Mouse (Mus musculus): Measurements from ENCODE around the gene Fsd2. TPM values are rescaled to one million over a fixed set of nuclear protein-coding genes. Genes with fewer than 3 reads are reported as not detected.

The Fsd2 gene
- total and polyA plus RNA-seq, 2 experiments from 2014 or later = 93.7 to 99.0 TPM

GRCm38 (mm10) chr7:81541924-81542524 is 24.7 kb downstream of the Fsd2 start:
- Histone ChIP-seq H3K27ac (ENCODE audit: low read depth) (no peak overlapping the region), H3K27me3 (ENCODE audit: control insufficient read depth, insufficient read depth, low read length) (no peaks in the 10 kb centered on the region), H3K36me3 (replicated peaks; ENCODE audit: control insufficient read depth, insufficient read depth, low read length) (peaks cover 88% of the 10 kb centered on the region), H3K4me2 (ENCODE audit: low read depth, low read length) (no peak overlapping the region), H3K4me3 (ENCODE audit: low read depth, low read length) (no peak overlapping the region), H3K9me3 (replicated peaks; ENCODE audit: control insufficient read depth, low read length) (no peaks in the 10 kb centered on the region), H3K9ac (replicated peaks; ENCODE audit: low read depth, low read length) (no peak overlapping the region), H3K4me1 (ENCODE audit: control insufficient read depth, insufficient read depth) (no peaks in the 10 kb centered on the region)
- ATAC-seq (ENCODE audit: insufficient read depth, low read depth) (no peak), DNase-seq (ENCODE audit: low spot score) (no peak)
- WGBS = 78% methylated on average over 7 of the region's 7 CpGs
- TF ChIP-seq CTCF (IDR thresholded peaks at IDR 0.05; ENCODE audit: low read depth) = no peak
- TF ChIP-seq EP300 (IDR thresholded peaks at IDR 0.05; ENCODE audit: low read depth) = no peak

- TF ChIP-seq CTCF (IDR thresholded peaks at IDR 0.05; ENCODE audit: low read depth) (no peak), EP300 (IDR thresholded peaks at IDR 0.05; ENCODE audit: low read depth) (no peak)
- Histone ChIP-seq H3K4me2 (ENCODE audit: low read depth, low read length) (no peak overlapping the region), H3K27me3 (ENCODE audit: control insufficient read depth, insufficient read depth, low read length) (no peaks in the 10 kb centered on the region), H3K27ac (ENCODE audit: low read depth) (no peak overlapping the region), H3K4me3 (ENCODE audit: low read depth, low read length) (no peak overlapping the region), H3K4me1 (ENCODE audit: control insufficient read depth, insufficient read depth) (no peaks in the 10 kb centered on the region), H3K36me3 (replicated peaks; ENCODE audit: control insufficient read depth, insufficient read depth, low read length) (peaks cover 90% of the 10 kb centered on the region), H3K9ac (replicated peaks; ENCODE audit: low read depth, low read length) (no peak overlapping the region), H3K9me3 (replicated peaks; ENCODE audit: control insufficient read depth, low read length) (no peaks in the 10 kb centered on the region)
- no peak for ATAC-seq (ENCODE audit: insufficient read depth, low read depth)
- 70% methylated on average over 1 of the region's 1 CpGs for WGBS
- DNase-seq (ENCODE audit: low spot score) = no peak
These were observed 25.7 kb downstream of the Fsd2 start for GRCm38 (mm10) chr7:81540999-81541398.

DNA sequence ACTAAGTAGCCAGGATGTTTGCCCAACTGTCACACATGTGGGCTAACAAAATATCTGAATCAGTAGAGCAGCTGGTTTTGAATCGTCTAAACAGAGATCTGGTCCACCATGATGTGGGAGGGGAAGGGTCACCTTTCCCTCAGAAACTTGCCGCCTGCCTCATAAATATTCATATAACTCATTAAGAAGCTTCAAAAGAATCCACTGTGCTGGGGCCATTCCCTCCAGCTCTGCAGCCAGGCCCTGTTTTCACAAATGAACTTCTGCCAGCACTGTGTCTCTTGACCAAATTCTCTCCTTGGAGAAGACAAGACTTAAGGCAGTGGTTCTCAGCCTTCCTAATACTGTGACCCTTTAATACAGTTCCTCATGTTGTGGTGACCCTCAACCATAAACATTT is 27.2 kb downstream of the Fsd2 start:
- ATAC-seq (ENCODE audit: insufficient read depth, low read depth) (no peak), DNase-seq (ENCODE audit: low spot score) (no peak)
- Histone ChIP-seq H3K4me3 (ENCODE audit: low read depth, low read length) (no peak overlapping the region), H3K9me3 (replicated peaks; ENCODE audit: control insufficient read depth, low read length) (no peaks in the 10 kb centered on the region), H3K36me3 (replicated peaks; ENCODE audit: control insufficient read depth, insufficient read depth, low read length) (peaks cover 90% of the 10 kb centered on the region), H3K27me3 (ENCODE audit: control insufficient read depth, insufficient read depth, low read length) (no peaks in the 10 kb centered on the region), H3K4me1 (ENCODE audit: control insufficient read depth, insufficient read depth) (no peaks in the 10 kb centered on the region), H3K4me2 (ENCODE audit: low read depth, low read length) (no peak overlapping the region), H3K27ac (ENCODE audit: low read depth) (no peak overlapping the region), H3K9ac (replicated peaks; ENCODE audit: low read depth, low read length) (no peak overlapping the region)
- WGBS = 31% methylated on average over 2 of the region's 2 CpGs
- TF ChIP-seq EP300 (IDR thresholded peaks at IDR 0.05; ENCODE audit: low read depth) (no peak), CTCF (IDR thresholded peaks at IDR 0.05; ENCODE audit: low read depth) (no peak)

DNA sequence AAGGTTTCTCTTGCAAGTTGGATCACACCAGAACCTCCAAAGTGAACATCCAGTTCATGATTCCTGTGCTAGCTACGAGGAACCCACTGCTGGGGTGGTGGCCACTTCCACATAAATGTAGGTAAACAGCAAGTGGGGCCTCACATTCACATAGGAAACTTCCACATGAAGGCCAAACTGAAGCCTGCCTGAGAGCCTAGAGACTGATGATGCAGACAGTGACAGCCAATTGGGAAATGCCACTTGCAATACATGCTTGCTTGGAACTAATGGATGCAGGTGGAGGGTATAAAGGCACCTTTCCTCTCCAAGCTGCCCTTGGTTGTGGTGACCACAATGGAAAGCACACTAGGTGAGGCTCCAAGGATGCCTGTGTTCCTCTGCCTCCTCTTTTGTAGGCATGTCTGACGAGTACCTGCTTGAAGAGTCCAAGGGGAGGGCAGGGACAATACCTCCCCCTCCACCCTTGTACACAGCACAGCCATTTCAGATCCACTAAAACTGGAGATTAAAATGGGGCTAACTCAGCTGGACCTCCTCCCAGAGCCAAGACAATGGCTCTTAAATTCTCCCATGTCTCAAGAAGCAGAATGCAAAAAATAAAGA is 28.6 kb downstream of the Fsd2 start:
- TF ChIP-seq CTCF (IDR thresholded peaks at IDR 0.05; ENCODE audit: low read depth) (no peak), EP300 (IDR thresholded peaks at IDR 0.05; ENCODE audit: low read depth) (no peak)
- WGBS = 70% methylated on average over 2 of the region's 2 CpGs
- Histone ChIP-seq H3K9ac (replicated peaks; ENCODE audit: low read depth, low read length) (no peak overlapping the region), H3K4me1 (ENCODE audit: control insufficient read depth, insufficient read depth) (no peaks in the 10 kb centered on the region), H3K4me2 (ENCODE audit: low read depth, low read length) (no peak overlapping the region), H3K36me3 (replicated peaks; ENCODE audit: control insufficient read depth, insufficient read depth, low read length) (peaks cover 93% of the 10 kb centered on the region), H3K4me3 (ENCODE audit: low read depth, low read length) (no peak overlapping the region), H3K27me3 (ENCODE audit: control insufficient read depth, insufficient read depth, low read length) (no peaks in the 10 kb centered on the region), H3K9me3 (replicated peaks; ENCODE audit: control insufficient read depth, low read length) (no peaks in the 10 kb centered on the region), H3K27ac (ENCODE audit: low read depth) (no peak overlapping the region)
- ATAC-seq (ENCODE audit: insufficient read depth, low read depth) (no peak), DNase-seq (ENCODE audit: low spot score) (no peak)

DNA sequence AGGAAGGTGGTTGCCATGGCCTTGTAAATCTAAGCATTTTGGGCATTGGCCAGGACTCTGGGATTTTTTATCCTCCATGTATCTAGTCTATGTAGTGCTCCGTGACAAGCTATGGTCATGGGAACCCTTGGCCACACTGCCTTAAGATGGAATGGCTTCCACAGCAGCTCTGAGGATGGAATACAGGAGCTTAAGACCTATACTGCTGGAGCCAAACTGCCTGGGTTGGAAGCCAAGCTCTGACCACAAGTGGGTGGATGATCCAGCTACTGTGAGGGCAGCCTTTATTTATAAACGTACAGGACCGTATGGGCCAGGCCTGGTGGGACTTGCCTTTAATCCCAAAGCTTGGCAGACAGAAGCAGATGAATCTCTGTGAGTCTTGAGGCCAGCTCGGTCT is 30.3 kb downstream of the Fsd2 start:
- H3K9me3 ChIP-seq (replicated peaks; ENCODE audit: control insufficient read depth, low read length) = no peaks in the 10 kb centered on the region
- no peaks in the 10 kb centered on the region for H3K27me3 ChIP-seq (ENCODE audit: control insufficient read depth, insufficient read depth, low read length)
- H3K9ac ChIP-seq (replicated peaks; ENCODE audit: low read depth, low read length) = no peak overlapping the region
- H3K4me2 ChIP-seq (ENCODE audit: low read depth, low read length) = no peak overlapping the region
- H3K4me1 ChIP-seq (ENCODE audit: control insufficient read depth, insufficient read depth) = no peaks in the 10 kb centered on the region
- ATAC-seq (ENCODE audit: insufficient read depth, low read depth) (no peak), DNase-seq (ENCODE audit: low spot score) (no peak)
- H3K27ac ChIP-seq (ENCODE audit: low read depth) = no peak overlapping the region
- TF ChIP-seq EP300 (IDR thresholded peaks at IDR 0.05; ENCODE audit: low read depth) = no peak
- no peak for TF ChIP-seq CTCF (IDR thresholded peaks at IDR 0.05; ENCODE audit: low read depth)
- H3K36me3 ChIP-seq (replicated peaks; ENCODE audit: control insufficient read depth, insufficient read depth, low read length) = peaks cover 94% of the 10 kb centered on the region
- 83% methylated on average over 4 of the region's 4 CpGs for WGBS
- no peak overlapping the region for H3K4me3 ChIP-seq (ENCODE audit: low read depth, low read length)

- Histone ChIP-seq H3K36me3 (replicated peaks; ENCODE audit: control insufficient read depth, insufficient read depth, low read length) (peaks cover 82% of the 10 kb centered on the region), H3K9me3 (replicated peaks; ENCODE audit: control insufficient read depth, low read length) (no peaks in the 10 kb centered on the region), H3K4me1 (ENCODE audit: control insufficient read depth, insufficient read depth) (no peaks in the 10 kb centered on the region), H3K4me2 (ENCODE audit: low read depth, low read length) (no peak overlapping the region), H3K9ac (replicated peaks; ENCODE audit: low read depth, low read length) (no peak overlapping the region), H3K4me3 (ENCODE audit: low read depth, low read length) (no peak overlapping the region), H3K27ac (ENCODE audit: low read depth) (no peak overlapping the region), H3K27me3 (ENCODE audit: control insufficient read depth, insufficient read depth, low read length) (no peaks in the 10 kb centered on the region)
- 70% methylated on average over 1 of the region's 1 CpGs for WGBS
- no peak for ATAC-seq (ENCODE audit: insufficient read depth, low read depth)
- DNase-seq (ENCODE audit: low spot score) = no peak
- no peak for TF ChIP-seq CTCF (IDR thresholded peaks at IDR 0.05; ENCODE audit: low read depth)
- TF ChIP-seq EP300 (IDR thresholded peaks at IDR 0.05; ENCODE audit: low read depth) = no peak
These were observed 35.3 kb downstream of the Fsd2 start for GRCm38 (mm10) chr7:81531462-81531861.
